Mouse (Mus musculus) retina, postnatal 1 day (tissue): ENCODE results near the gene Tns1.

Source experiments
- DNase-seq: peaks from one replicate; pipeline ENCODE4 v3.0.0-alpha.2; 2012

The Tns1 gene

DNA sequence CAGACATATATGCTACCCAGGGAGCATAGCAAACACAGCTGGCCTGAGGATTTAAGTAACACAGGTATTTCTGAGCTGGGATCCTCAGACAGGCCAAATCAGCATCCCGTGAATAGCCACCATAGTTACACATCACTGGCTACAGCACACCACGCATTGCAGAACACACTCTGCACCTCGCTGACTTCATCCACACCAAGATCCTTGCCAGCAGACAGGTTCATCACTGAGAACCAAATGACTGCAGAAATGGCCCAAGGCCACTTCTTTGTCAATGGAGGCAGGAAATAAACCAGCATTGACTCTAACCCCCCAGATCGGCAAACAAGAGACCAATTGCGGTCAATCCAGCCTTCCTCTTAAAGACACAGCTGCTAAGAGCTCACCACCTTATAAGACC, 66.7 kb downstream of the Tns1 start:
- DNase-seq, result no peak

DNA sequence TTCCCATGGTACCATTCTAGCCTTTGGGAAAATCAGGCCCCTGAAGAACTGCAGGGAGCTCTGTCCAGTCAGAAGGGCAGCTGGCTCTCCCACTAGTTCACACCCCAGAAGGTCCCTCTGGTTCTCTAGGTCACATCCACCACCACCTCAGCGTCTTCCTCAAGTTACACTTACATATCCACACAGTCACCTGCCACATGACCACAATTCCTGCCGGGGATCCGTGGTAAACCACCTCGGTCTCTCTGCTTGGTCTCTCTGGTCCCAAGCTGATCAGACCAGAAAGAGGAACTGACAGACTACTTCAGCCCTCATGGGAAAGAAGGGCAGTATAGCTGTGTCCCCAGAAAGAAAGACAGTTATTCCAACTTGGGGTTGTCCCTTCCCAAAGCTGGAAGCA, 68.7 kb downstream of the Tns1 start:
- no peak for DNase-seq

GRCm38 (mm10) chr1:74054471-74054870, 69.8 kb downstream of the Tns1 start:
- no peak for DNase-seq

- peak; percentile 58 for DNase-seq
Measured at GRCm38 (mm10) chr1:74054007-74054406, 70.2 kb downstream of the Tns1 start.

DNA sequence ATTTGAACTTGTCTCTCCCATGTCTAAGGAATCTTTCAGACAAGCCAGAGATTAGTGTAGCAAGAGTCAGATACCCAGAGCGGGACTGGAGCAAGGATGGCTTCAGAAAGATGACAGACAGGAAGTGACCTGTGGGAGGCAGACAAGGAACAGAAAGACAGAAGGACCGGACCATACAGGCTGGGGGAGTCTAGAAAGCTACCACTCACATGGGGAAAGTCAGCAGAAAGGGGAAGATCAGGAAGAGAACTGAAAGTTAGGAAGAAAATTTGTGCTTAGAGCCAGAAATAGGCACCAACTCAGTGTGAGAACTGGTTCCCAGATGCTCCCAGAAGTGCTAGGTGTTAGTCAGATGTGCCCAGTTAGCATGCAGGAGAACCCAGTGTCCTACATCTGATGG, 71.2 kb downstream of the Tns1 start:
- DNase-seq, result no peak

DNA sequence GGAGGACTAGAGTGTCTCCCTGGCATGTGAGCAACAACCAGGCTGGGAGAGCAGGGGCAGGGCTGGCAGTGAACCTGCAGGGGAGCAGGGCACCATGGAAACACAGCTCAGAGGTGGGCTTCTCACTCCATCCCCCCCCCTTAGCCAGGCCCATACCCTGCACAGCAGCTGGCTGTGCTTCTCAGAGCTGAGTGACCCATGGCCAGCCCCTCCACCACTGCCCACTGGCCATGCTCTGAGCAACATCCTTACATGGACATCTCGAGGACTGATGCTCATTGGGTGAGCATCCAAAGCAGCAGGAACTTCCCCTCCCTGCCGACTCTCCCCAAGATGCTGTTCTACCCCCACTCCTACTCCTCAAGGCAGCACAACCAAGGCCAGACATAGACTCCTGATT, 72.9 kb downstream of the Tns1 start:
- DNase-seq, result no peak

- DNase-seq, result no peak
Measured at GRCm38 (mm10) chr1:74049430-74049829, 74.8 kb downstream of the Tns1 start.

DNA sequence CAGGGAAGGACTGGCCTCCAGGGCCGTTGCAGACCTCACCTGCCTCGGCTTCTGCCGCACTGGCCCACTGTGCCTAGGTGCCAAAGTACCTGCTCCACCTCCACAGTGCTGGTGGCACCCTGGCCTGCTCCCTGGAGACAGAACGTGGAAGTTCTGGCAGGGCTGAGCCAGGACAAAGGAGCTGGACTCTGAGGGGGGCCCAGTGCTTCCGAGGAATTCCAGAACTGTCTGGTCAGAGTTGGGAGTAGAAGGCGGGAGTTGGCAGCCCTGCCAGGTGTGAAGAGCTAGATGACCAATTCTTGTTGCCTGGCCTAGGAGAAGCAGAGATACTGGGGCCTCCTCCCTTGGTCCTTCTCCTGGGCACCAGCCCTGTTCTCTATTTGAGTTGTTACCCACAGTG, 76.5 kb downstream of the Tns1 start:
- no peak for DNase-seq

DNA sequence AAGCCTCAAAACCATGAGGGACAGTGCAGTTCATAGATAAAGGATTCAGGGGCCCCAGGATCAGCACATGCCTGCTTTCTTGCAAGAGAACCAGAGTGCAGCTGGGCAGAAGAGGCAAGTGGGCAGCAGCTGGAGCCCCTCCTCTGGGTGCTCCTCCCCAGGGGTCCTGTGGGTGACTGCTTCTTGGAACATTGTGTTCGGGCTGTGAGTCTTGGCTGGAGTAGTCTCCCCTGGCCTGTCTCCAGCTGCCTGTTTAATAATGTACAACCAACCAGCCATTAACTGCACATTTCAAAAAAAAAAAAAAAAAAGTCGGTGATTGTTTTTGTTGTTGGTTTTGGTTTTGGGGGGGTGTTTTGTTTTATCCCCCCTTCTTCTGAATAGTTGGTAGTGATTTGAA, 76.9 kb downstream of the Tns1 start:
- no peak for DNase-seq

GRCm38 (mm10) chr1:74045034-74045433, 79.2 kb downstream of the Tns1 start:
- DNase-seq, result no peak

GRCm38 (mm10) chr1:74044421-74044820, 79.8 kb downstream of the Tns1 start:
- no peak for DNase-seq

GRCm38 (mm10) chr1:74043584-74044105, 80.6 kb downstream of the Tns1 start:
- DNase-seq, result no peak

DNA sequence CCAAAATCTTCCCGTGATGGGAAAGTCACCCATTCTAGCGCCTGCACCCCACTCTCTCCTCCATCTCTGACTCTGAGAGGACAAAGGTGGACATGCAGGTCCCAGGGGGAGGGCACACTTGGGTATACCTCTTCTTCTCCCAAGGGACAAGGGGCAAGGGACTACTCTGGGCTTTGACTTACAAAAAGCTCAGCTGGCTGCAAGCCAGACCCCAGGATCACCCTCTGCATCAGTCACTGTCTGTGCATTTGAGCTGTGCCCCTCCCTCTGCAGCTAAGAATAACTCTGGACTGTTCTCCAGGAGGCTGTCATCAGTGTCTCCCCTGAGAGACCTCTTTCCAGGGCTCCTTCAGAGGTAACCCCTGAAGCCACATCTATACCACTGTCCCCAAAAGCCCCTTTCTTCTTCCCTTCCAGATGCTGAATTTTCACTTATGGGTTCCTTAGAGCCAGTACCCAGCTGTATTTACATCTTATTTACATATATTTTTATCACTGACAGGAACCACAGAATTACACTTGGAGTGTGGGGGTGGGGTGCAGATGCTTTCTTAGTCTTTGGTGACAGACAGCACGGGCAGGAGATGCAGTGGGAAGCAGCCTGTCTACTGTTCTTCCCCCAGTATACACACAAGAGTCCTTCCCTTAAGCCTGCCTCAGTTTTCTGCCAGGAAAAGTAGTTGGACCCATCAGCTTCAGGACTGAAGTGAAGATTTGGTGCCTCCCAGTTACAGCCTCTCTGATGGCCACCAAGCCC, 81.4 kb downstream of the Tns1 start:
- no peak for DNase-seq

GRCm38 (mm10) chr1:74041692-74042091, 82.6 kb downstream of the Tns1 start:
- no peak for DNase-seq

DNA sequence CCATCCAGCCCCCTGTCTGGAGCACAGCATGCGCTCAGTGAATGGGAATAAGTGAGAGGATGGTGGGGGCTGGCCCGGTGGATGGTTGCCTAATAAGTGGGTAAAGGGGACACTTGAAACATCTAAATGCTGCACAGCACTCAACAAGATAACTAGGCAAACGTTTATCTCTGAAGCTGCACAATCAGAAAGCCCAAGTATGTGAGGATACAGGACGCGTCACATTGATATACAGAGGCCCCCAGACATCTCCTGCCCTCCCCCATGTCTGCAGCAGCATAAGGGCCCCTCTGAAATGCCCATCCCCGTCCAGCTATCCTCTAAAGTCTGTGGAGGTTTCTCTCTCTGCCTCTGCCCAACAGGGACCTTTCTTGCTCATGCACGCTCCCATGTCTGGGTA, 83.1 kb downstream of the Tns1 start:
- DNase-seq, result no peak

- DNase-seq, result peak; percentile 51
Measured at GRCm38 (mm10) chr1:74036560-74037390, 87.5 kb downstream of the Tns1 start.

- no peak for DNase-seq
Measured at GRCm38 (mm10) chr1:74035912-74036489, 88.2 kb downstream of the Tns1 start.

- no peak for DNase-seq
Measured at GRCm38 (mm10) chr1:74035487-74035886, 88.8 kb downstream of the Tns1 start.

DNA sequence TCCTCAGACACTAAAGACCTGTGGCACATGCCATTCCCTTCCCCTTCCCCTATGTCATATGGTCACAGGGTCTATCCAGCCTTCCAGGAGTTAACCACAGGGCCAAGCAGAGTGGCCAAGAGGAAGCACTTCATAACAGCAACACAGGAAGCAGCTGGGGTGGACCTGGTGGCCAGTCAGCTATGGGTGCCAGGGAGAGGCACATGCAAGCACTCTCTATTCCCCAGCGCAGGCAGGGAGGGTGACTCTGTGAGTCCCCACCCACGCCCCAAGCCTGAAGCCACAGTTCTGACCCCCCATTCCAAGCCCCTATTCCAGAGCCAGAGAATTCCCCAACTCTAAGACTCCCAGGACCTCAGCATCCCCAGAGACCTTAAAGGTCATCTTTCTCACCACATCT, 89.5 kb downstream of the Tns1 start:
- no peak for DNase-seq

GRCm38 (mm10) chr1:74034211-74034610, 90.0 kb downstream of the Tns1 start:
- no peak for DNase-seq

- no peak for DNase-seq
Measured at GRCm38 (mm10) chr1:74033407-74033806, 90.8 kb downstream of the Tns1 start.

DNA sequence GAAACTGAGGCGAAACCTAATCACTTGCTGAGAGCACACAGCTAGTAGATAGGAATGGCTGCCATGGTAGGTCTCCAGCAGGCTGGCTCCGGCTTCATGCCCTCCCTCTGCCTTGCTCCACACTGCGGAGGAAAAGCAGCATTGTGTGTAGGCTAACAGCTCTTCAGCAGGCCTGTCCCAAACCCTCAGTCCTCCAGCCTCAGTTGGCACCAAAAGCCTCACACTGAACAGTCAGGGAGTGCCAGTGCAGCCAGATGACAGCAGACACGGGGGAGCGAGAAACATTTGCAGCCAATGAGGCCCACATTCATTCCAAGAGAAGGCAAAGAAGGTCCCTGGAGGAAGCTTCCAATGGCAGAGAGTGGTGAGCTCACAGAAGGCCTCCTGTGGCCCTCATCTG, 91.3 kb downstream of the Tns1 start:
- no peak for DNase-seq

- no peak for DNase-seq
Measured at GRCm38 (mm10) chr1:74031771-74032609, 92.3 kb downstream of the Tns1 start.
